Mouse (Mus musculus) forebrain, embryonic 10.5 days (tissue): ENCODE measurements around the gene Acbd4. TPM values are rescaled to one million over a fixed set of nuclear protein-coding genes. Genes with fewer than 3 reads are reported as not detected.
A peak's percentile ranks its signal among the peaks of the same experiment; 100 is the strongest.

Experiments used
- DNase-seq: peaks from one replicate; pipeline ENCODE4 v3.0.0-alpha.2; 2017; ENCODE audit warnings: low spot score; ENCODE audit errors: extremely low spot score
- H3K27ac ChIP-seq: fragments of 300-500 bp; sonication (generic); 2 replicates; pipeline ENCODE4 v1.5.1; 2016; ENCODE audit warnings: mild to moderate bottlenecking
- H3K27me3 ChIP-seq: fragments of 300-500 bp; sonication (generic); 2 replicates; pipeline ENCODE4 v1.6.1; 2016; ENCODE audit warnings: mild to moderate bottlenecking; ENCODE audit not compliant: poor library complexity, severe bottlenecking
- H3K36me3 ChIP-seq: fragments of 300-500 bp; sonication (generic); replicated peaks from 2 replicates; pipeline ENCODE4 v1.6.1; 2016; ENCODE audit warnings: mild to moderate bottlenecking, moderate library complexity
- H3K4me1 ChIP-seq: fragments of 300-500 bp; sonication (generic); 2 replicates; pipeline ENCODE4 v1.6.1; 2016
- H3K4me3 ChIP-seq: fragments of 300-500 bp; sonication (generic); 2 replicates; pipeline ENCODE4 v1.5.1; 2016; ENCODE audit warnings: mild to moderate bottlenecking, moderate library complexity
- H3K9me3 ChIP-seq: fragments of 300-500 bp; sonication (generic); 2 replicates; pipeline ENCODE4 v1.6.1; 2016; ENCODE audit warnings: mild to moderate bottlenecking, moderate library complexity
- WGBS: fragments of 180-500 bp; shearing (Covaris S2); methylation state at CpG from one replicate; pipeline ENCODE4 v1.1.7; 2016; 5-methylcytosine and 5-hydroxymethylcytosine counted together
- polyA plus RNA-seq: library from polyadenylated mRNA; unstranded; fragments of >200 nt; fragmentation: Nextera tagmentation; extraction: Ambion mirVana; gene quantifications from 2 replicates; pipeline ENCODE4 v1.2.1, GENCODE M21; 2016

Gene Acbd4
- 6.6 and 7.5 TPM in 2 replicates for polyA plus RNA-seq

- no peaks in the 10 kb centered on the region for H3K9me3 ChIP-seq
- WGBS = under 1% methylated on average over 34 of the region's 34 CpGs
- peak; percentile 65 for DNase-seq
- H3K27ac ChIP-seq = peak within 1 kb of the TSS; percentile 72
- peaks cover 95% of the 10 kb centered on the region for H3K27me3 ChIP-seq
- H3K4me3 ChIP-seq = peak within 1 kb of the TSS; percentile 64
- H3K36me3 ChIP-seq = no peaks in the 10 kb centered on the region
- peaks cover 78% of the 10 kb centered on the region for H3K4me1 ChIP-seq
These were observed at the start of gene Acbd4, which contains the start of gene Plcd3 for GRCm38 (mm10) chr11:103101481-103101865. Gene Acbd4, plus strand, starts transcription at chr11:103101682. Gene Plcd3, minus strand, starts transcription at chr11:103101658.

- Histone ChIP-seq H3K27ac (no peak overlapping the region), H3K36me3 (peaks cover 77% of the 10 kb centered on the region), H3K4me1 (no peaks in the 10 kb centered on the region), H3K4me3 (no peak overlapping the region), H3K9me3 (no peaks in the 10 kb centered on the region), H3K27me3 (no peaks in the 10 kb centered on the region)
- 94% methylated on average over 6 of the region's 6 CpGs for WGBS
- no peak for DNase-seq
These were observed 49.4 kb upstream of the Acbd4 start for GRCm38 (mm10) chr11:103052078-103052477.

GRCm38 (mm10) chr11:103053191-103054076, 48.0 kb upstream of the Acbd4 start:
- DNase-seq = no peak
- H3K27me3 ChIP-seq = no peaks in the 10 kb centered on the region
- H3K9me3 ChIP-seq = no peaks in the 10 kb centered on the region
- H3K4me3 ChIP-seq = no peak overlapping the region
- 93% methylated on average over 18 of the region's 18 CpGs for WGBS
- H3K27ac ChIP-seq = no peak overlapping the region
- H3K4me1 ChIP-seq = no peaks in the 10 kb centered on the region
- peaks cover 83% of the 10 kb centered on the region for H3K36me3 ChIP-seq

- peak; percentile 62 for DNase-seq
- Histone ChIP-seq H3K9me3 (no peaks in the 10 kb centered on the region), H3K4me3 (no peak overlapping the region), H3K27me3 (no peaks in the 10 kb centered on the region), H3K27ac (no peak overlapping the region), H3K4me1 (no peaks in the 10 kb centered on the region), H3K36me3 (peaks cover 93% of the 10 kb centered on the region)
- 45% methylated on average over 6 of the region's 6 CpGs for WGBS
These were observed 46.7 kb upstream of the Acbd4 start for GRCm38 (mm10) chr11:103054798-103055197.

GRCm38 (mm10) chr11:103056636-103057035, 44.8 kb upstream of the Acbd4 start:
- no peak overlapping the region for H3K27ac ChIP-seq
- no peaks in the 10 kb centered on the region for H3K4me1 ChIP-seq
- H3K27me3 ChIP-seq = no peaks in the 10 kb centered on the region
- H3K4me3 ChIP-seq = no peak overlapping the region
- WGBS = 96% methylated on average over 7 of the region's 7 CpGs
- H3K9me3 ChIP-seq = no peaks in the 10 kb centered on the region
- H3K36me3 ChIP-seq = peaks cover 94% of the 10 kb centered on the region
- DNase-seq = no peak

- Histone ChIP-seq H3K4me3 (no peak overlapping the region), H3K36me3 (peaks cover 93% of the 10 kb centered on the region), H3K27ac (no peak overlapping the region), H3K4me1 (no peaks in the 10 kb centered on the region), H3K27me3 (no peaks in the 10 kb centered on the region), H3K9me3 (no peaks in the 10 kb centered on the region)
- 84% methylated on average over 3 of the region's 3 CpGs for WGBS
- no peak for DNase-seq
These were observed 42.9 kb upstream of the Acbd4 start for GRCm38 (mm10) chr11:103058499-103059085.

GRCm38 (mm10) chr11:103066191-103067050, 35.1 kb upstream of the Acbd4 start:
- no peaks in the 10 kb centered on the region for H3K4me1 ChIP-seq
- WGBS = 95% methylated on average over 14 of the region's 14 CpGs
- no peak overlapping the region for H3K27ac ChIP-seq
- H3K27me3 ChIP-seq = no peaks in the 10 kb centered on the region
- no peaks in the 10 kb centered on the region for H3K9me3 ChIP-seq
- no peak for DNase-seq
- H3K4me3 ChIP-seq = no peak overlapping the region
- peaks cover 97% of the 10 kb centered on the region for H3K36me3 ChIP-seq

GRCm38 (mm10) chr11:103067051-103067361, 34.5 kb upstream of the Acbd4 start:
- 95% methylated on average over 6 of the region's 6 CpGs for WGBS
- Histone ChIP-seq H3K27ac (no peak overlapping the region), H3K4me3 (no peak overlapping the region), H3K36me3 (peaks cover 93% of the 10 kb centered on the region), H3K9me3 (no peaks in the 10 kb centered on the region), H3K4me1 (no peaks in the 10 kb centered on the region), H3K27me3 (no peaks in the 10 kb centered on the region)
- DNase-seq = no peak

- H3K27me3 ChIP-seq = no peaks in the 10 kb centered on the region
- no peak overlapping the region for H3K4me3 ChIP-seq
- no peak for DNase-seq
- no peaks in the 10 kb centered on the region for H3K9me3 ChIP-seq
- no peak overlapping the region for H3K27ac ChIP-seq
- WGBS = 86% methylated on average over 8 of the region's 8 CpGs
- no peaks in the 10 kb centered on the region for H3K4me1 ChIP-seq
- H3K36me3 ChIP-seq = peaks cover 88% of the 10 kb centered on the region
These were observed 34.0 kb upstream of the Acbd4 start for GRCm38 (mm10) chr11:103067457-103068001.

- 94% methylated on average over 4 of the region's 4 CpGs for WGBS
- no peaks in the 10 kb centered on the region for H3K27me3 ChIP-seq
- no peak overlapping the region for H3K27ac ChIP-seq
- peaks cover 82% of the 10 kb centered on the region for H3K36me3 ChIP-seq
- no peaks in the 10 kb centered on the region for H3K9me3 ChIP-seq
- DNase-seq = no peak
- no peak overlapping the region for H3K4me3 ChIP-seq
- H3K4me1 ChIP-seq = no peaks in the 10 kb centered on the region
These were observed 33.2 kb upstream of the Acbd4 start for GRCm38 (mm10) chr11:103068272-103068671.

- no peaks in the 10 kb centered on the region for H3K4me1 ChIP-seq
- no peaks in the 10 kb centered on the region for H3K9me3 ChIP-seq
- no peak for DNase-seq
- H3K27ac ChIP-seq = no peak overlapping the region
- 94% methylated on average over 11 of the region's 11 CpGs for WGBS
- peaks cover 76% of the 10 kb centered on the region for H3K36me3 ChIP-seq
- H3K4me3 ChIP-seq = no peak overlapping the region
- H3K27me3 ChIP-seq = no peaks in the 10 kb centered on the region
These were observed 32.6 kb upstream of the Acbd4 start for GRCm38 (mm10) chr11:103068884-103069283.

- H3K9me3 ChIP-seq = no peaks in the 10 kb centered on the region
- no peaks in the 10 kb centered on the region; the same call in 1 of the 2 replicates for H3K27me3 ChIP-seq
- no peak for DNase-seq
- H3K4me3 ChIP-seq = no peak overlapping the region
- peaks cover 7% of the 10 kb centered on the region for H3K4me1 ChIP-seq
- H3K36me3 ChIP-seq = peaks cover 67% of the 10 kb centered on the region
- 97% methylated on average over 2 of the region's 2 CpGs for WGBS
- no peak overlapping the region for H3K27ac ChIP-seq
These were observed 31.8 kb upstream of the Acbd4 start for GRCm38 (mm10) chr11:103069731-103070130.
